Mouse (Mus musculus) adrenal gland, adult 8-10 months (tissue): ENCODE results near the gene Mon2. TPM values are rescaled to one million over a fixed set of nuclear protein-coding genes. Genes with fewer than 3 reads are reported as not detected.
A peak's percentile ranks its signal among the peaks of the same experiment; 100 is the strongest.

Experiments
- DNase-seq: peaks from one replicate; pipeline ENCODE4 v3.0.0; 2022
- total RNA-seq, 4 experiments: library from RNA; stranded (reverse); gene quantifications; 2 replicates each; pipeline ENCODE4 v1.2.4; 2022

The Mon2 gene
- 100 to 1,000 TPM in 1 of 4 experiments, 10 to 100 TPM in 3; 76.3 to 124 (median 93.7) TPM for total RNA-seq

- peak; percentile 95 for DNase-seq
Observed at GRCm38 (mm10) chr10:123076245-123077023, at the start of gene Mon2. TSS of gene Mon2 (minus strand) at chr10:123076505.

DNA sequence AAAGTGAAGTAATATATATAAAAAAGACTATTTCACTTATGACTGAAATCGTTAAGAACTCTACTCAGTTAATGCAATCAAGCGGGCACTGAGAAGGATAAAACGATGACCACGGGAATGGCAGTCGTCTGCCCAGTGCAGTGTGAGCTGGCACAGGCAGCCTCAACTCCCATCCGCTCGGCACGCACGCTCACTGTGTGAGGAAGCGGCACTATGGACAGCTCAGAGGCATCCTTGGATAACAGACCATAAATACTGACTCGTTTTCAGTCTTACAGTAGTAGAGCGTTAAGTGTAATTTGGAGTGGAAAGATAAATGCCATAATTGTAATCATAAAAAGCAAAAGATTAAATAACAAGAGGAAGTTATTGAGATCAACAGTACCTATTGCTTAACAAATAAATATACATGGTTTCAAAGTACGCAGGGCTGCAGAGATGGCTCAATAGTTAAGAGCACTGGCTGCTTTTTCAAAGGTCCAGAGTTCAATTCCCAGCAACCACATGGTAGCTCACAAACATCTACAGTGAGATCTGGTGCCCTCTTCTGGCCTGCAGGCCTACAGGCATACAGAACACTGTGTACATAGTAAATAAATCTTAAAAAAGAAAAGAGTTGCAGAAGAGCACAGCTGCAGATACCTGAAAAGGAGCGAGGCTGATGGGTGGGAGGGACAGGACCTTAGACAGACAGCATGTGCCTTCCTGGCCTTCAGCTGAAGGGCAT, 44.5 kb upstream of the Mon2 start:
- DNase-seq: no peak

DNA sequence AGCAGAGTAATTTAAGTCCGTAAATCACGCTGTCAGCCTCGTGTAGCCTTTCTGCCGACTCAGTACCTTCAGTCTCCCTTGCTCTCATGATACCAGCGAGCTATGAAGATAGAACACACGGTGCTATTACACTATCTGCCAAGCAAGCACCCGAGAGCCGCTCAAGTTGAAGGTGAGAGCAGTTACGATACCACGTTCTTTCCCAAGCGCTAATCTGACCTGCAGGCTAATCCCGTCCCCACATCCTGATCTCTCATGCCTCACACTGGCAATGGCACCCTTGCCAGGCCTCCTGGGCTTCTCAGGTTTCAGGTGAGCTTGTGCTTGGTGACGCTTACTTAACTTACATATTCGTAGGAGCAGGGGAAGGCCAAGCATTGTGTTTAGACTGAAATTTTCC, 40.6 kb upstream of the Mon2 start:
- no peak for DNase-seq

DNA sequence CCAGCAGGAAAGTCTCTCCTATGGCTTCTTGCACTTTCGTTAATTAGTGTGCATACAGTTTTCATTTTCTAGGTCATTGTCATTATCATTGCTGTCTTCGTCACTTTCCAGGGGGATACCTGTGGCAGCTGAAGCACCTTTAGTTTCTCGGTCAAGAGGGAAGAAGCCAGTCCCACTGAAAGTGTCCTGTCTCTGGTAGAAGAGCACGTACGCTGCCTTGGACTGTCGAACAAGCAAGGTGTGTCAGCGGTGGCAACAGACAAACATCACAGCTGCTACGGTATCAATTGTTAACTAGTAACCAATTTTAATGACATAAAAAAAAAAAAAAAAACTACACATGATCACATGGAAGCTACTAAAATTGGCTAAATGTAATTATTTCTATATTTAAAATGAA, 37.2 kb upstream of the Mon2 start:
- no peak for DNase-seq

DNA sequence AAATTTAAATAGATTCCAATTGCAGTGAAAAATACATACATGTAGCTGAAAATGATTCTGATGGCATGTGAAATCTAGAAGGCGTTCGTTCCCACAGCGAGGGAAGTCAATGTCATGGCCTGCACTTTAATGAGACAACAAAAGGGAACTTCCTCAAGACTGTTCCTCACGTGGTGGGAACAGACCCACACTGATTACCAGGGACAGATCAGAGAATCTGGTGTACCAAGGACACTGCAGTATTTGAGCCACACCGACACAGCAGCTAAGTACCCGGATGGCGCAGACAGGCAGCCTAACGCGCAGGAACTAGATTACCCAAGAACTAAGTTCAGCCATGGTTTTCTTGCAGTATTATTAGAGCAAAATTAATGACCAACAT, 36.5 kb upstream of the Mon2 start:
- DNase-seq: no peak

DNA sequence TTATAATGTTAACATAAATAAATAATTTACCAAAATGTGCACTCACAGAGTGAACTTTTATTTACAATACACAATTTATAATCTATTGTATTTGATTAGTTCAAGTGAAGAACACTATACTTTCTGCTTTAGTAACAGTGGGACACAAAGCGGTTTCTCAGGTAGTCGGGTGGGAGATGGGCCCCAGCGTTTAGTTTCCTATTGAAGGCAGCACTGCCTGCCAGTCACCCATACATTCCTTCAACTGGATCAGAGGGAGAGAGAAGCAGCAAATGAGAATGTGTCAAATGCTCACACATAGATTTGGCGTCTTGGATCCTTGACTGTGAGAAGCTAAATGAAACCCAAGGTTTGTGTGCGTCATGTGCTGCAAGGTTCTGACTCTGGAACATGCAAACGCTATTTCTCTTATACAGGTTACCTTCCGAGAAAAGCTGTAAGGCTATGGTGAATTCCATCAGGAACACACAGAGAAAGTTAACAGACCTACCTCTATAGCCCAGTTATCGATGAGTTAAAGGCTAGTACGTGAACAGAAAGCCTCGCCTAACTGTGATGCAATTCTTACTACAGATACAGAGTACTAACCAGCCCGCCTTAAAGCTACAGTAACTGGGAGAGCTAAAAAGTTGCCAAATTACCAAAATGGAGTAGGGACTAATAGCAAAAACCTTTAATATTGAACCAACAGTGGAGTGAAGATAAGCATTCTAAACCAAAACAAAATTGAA, 35.9 kb upstream of the Mon2 start:
- DNase-seq: no peak

GRCm38 (mm10) chr10:123110548-123110947, 34.2 kb upstream of the Mon2 start:
- no peak for DNase-seq

DNA sequence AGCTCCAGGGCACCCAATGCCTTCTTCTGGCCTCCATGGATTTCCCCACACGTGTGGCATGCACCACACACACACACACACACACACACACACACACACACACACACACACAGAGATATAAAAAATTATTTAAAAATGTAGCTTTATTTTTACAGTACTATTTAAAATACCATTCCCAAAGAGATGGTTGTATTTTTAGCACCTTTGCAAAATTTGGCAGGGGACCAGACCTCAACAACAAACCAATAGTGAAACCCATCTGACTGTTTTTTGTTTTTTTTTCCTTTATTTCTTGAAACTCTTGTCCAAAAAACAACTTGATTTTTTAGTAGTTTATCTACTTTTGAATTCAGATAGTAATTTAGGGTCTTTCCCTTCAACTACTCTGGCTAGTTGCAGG, 32.2 kb upstream of the Mon2 start:
- DNase-seq: no peak

DNA sequence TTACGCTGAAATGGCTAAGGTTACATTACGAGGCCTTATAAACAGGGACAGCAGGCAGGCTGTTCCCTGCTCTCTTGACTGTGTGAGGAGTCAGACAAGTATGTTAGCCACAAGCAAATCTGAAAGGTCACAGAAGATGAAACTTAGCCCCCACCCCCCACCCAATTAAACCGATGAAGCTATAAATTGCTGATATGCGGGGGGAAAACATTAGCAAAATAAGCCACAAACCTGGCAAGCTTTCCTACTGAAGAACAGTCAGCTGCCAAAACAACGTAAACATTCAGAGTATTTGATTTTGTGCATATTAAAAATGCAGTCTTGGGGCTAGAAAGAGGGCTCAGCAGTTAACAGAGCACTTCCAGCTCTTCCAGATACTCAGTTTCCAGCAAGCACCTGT, 31.8 kb upstream of the Mon2 start:
- DNase-seq: no peak

DNA sequence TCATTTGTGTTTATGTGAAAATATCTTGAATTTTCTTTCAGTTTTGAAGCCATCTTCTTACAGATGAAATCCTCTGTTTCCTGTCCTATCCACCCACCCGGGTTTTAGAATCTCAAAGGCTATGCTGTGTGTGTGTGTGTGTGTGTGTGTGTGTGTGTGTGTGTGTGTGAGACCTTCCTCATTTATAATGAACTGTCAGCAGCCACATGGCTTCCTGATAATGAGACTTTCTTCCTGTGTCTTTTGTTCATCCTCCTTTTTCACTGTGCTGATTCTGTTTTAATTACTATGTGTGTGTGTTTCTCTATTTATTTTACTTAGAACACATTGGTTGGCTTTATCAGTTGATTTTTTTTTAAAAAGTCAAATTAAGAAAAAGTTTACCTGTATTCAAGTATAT, 25.0 kb upstream of the Mon2 start:
- DNase-seq: no peak

DNA sequence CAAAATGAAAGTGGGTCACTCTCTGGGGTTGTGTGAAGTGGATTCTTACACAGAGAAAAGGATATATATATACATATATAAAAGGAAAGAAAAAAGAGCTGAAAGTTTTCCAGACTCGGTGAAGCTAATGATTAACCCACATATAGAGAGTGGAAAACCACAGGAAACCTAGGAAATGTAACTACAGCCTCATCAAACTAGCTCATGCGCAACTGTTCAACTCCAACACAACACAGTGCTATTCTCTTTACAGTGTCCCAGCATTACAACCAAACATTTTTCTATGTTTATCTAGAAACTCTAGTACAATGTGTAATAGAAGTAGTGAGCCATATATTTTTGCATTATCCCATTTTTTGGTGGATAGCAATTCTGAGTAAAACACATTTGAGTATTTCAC, 24.3 kb upstream of the Mon2 start:
- no peak for DNase-seq

DNA sequence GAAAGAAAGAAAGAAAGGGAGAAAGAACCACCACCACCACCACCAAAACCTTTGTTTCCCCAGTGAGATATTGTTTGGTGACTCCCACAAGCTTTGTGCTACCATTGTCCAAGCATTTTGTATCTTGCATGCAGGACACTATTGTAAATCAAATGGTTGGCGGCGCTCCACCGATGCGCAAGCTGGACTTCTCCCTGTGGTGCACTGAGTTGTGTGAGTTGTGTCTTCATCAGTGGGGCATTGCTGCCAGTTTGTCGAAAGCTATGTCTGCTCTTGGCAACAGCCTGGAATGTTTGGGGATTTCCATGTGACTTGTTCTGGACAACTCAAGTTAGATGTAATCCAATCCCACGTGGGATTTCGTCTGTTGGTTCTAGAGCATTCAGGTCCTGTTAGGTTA, 18.2 kb upstream of the Mon2 start:
- DNase-seq: no peak

DNA sequence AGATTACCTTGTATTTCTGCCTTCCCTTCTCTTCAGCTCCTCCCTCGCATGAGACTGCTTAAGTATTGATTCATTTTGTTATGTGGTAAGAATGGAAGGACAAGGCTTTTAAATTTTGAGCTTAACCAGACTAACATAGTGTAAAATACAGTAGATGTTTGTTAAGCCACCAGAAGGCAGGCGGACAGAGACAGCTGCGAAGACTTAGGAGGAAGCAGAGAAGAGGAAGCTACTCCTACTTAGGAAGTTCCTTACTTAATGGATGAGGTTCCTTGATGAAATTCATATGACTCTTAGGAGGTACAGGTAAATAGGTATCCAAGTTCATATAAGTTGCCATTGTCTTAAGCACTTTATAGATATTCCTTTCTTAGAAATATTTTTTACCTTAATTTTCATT, 16.3 kb upstream of the Mon2 start:
- DNase-seq: no peak

- DNase-seq: no peak
Observed at GRCm38 (mm10) chr10:123091737-123092136, 15.4 kb upstream of the Mon2 start.

GRCm38 (mm10) chr10:123089425-123089930, 13.2 kb upstream of the Mon2 start:
- DNase-seq: no peak

GRCm38 (mm10) chr10:123086847-123087246, 10.5 kb upstream of the Mon2 start:
- DNase-seq: no peak

GRCm38 (mm10) chr10:123084900-123085641, 8.8 kb upstream of the Mon2 start:
- no peak for DNase-seq

GRCm38 (mm10) chr10:123084307-123084706, 8.0 kb upstream of the Mon2 start:
- no peak for DNase-seq

- DNase-seq: peak; percentile 23
Observed at GRCm38 (mm10) chr10:123075751-123076242, 508 bp downstream of the Mon2 start.

GRCm38 (mm10) chr10:123071997-123072396, 4.3 kb downstream of the Mon2 start:
- DNase-seq: no peak

- no peak for DNase-seq
Observed at GRCm38 (mm10) chr10:123063021-123063420, 13.3 kb downstream of the Mon2 start.

GRCm38 (mm10) chr10:123060831-123061230, 15.5 kb downstream of the Mon2 start:
- DNase-seq: no peak
